8 mouse cellular contexts compared by ENCODE assay signal in genomic region chr7:138910193-138910562, GRCm38 (mm10). TPM values are rescaled to one million over a fixed set of nuclear protein-coding genes. Genes with fewer than 3 reads are reported as not detected.
DNase-seq lines count a peak whose midpoint lies in the region; ATAC-seq and TF ChIP-seq lines count a peak whose summit lies in the region.

No protein-coding gene starts in this region.

- 22% methylated on average over 7 of the region's 7 CpGs for WGBS in lung, embryonic 15.5 days
- WGBS in limb, embryonic 10.5 days, result 33% methylated on average over 7 of the region's 7 CpGs
- WGBS in neural tube, embryonic 15.5 days, result 28% methylated on average over 7 of the region's 7 CpGs

- TF ChIP-seq CTCF in embryonic fibroblast, embryonic 13.5 days (IDR thresholded peaks at IDR 0.05; ENCODE audit: borderline replicate concordance, insufficient read depth, low read length), result no peak

- H3K27me3 ChIP-seq in lung, embryonic 15.5 days, result no peaks in the 10 kb centered on the region
- H3K27me3 ChIP-seq in limb, embryonic 10.5 days (ENCODE audit: low read depth, poor library complexity, severe bottlenecking), result no peaks in the 10 kb centered on the region
- H3K27me3 ChIP-seq in neural tube, embryonic 15.5 days (replicated peaks), result peaks cover 10% of the 10 kb centered on the region

- peak overlapping the region; percentile 73 for H3K4me3 ChIP-seq in lung, embryonic 15.5 days
- H3K4me3 ChIP-seq in embryonic fibroblast, embryonic 13.5 days (ENCODE audit: insufficient read depth, low read length), result peak overlapping the region; percentile 36
- H3K4me3 ChIP-seq in limb, embryonic 10.5 days, result peak overlapping the region; percentile 77
- peak overlapping the region; percentile 78 for H3K4me3 ChIP-seq in neural tube, embryonic 15.5 days (replicated peaks)

- no peak for TF ChIP-seq POLR2A in embryonic fibroblast, embryonic 13.5 days (IDR thresholded peaks at IDR 0.05; ENCODE audit: low read depth, low read length)

- H3K36me3 ChIP-seq in lung, embryonic 15.5 days, result no peaks in the 10 kb centered on the region
- peaks cover 7% of the 10 kb centered on the region; the same call in 1 of the 2 replicates for H3K36me3 ChIP-seq in limb, embryonic 10.5 days
- H3K36me3 ChIP-seq in neural tube, embryonic 15.5 days, result no peaks in the 10 kb centered on the region

- H3K9me3 ChIP-seq in lung, embryonic 15.5 days, result no peaks in the 10 kb centered on the region
- no peaks in the 10 kb centered on the region for H3K9me3 ChIP-seq in limb, embryonic 10.5 days (replicated peaks)
- no peaks in the 10 kb centered on the region for H3K9me3 ChIP-seq in neural tube, embryonic 15.5 days (replicated peaks)

- H3K9ac ChIP-seq in lung, embryonic 15.5 days, result peak overlapping the region; percentile 36
- peak overlapping the region; percentile 79 for H3K9ac ChIP-seq in neural tube, embryonic 15.5 days (replicated peaks)

- no peak for DNase-seq in lung, postnatal 25 days (ENCODE audit: low spot score)
- no peak for DNase-seq in limb, embryonic 10.5 days (ENCODE audit: low spot score)
- no peak for DNase-seq in urinary bladder, postnatal 4 days (ENCODE audit: low spot score in 2 of 2)
- no peak for DNase-seq in kidney, postnatal 36 days
- no peak for DNase-seq in cerebellum, postnatal 36 days

- peaks cover 42% of the 10 kb centered on the region for H3K4me1 ChIP-seq in lung, embryonic 15.5 days
- no peaks in the 10 kb centered on the region; the same call in 1 of the 2 replicates for H3K4me1 ChIP-seq in embryonic fibroblast, embryonic 13.5 days (ENCODE audit: control insufficient read depth, insufficient read depth, low read length)
- peaks cover 36% of the 10 kb centered on the region for H3K4me1 ChIP-seq in limb, embryonic 10.5 days
- H3K4me1 ChIP-seq in neural tube, embryonic 15.5 days, result peaks cover 31% of the 10 kb centered on the region

- peak overlapping the region; percentile 72 for H3K4me2 ChIP-seq in lung, embryonic 15.5 days
- H3K4me2 ChIP-seq in neural tube, embryonic 15.5 days, result peak overlapping the region; percentile 83

- ATAC-seq in lung, embryonic 15.5 days (ENCODE audit: borderline replicate concordance, extremely low read depth, low FRiP score, low TSS enrichment), result no peak
- ATAC-seq in neural tube, embryonic 15.5 days (ENCODE audit: low FRiP score), result no peak

- H3K27ac ChIP-seq in lung, embryonic 15.5 days, result peak overlapping the region; percentile 77
- H3K27ac ChIP-seq in embryonic fibroblast, embryonic 13.5 days (ENCODE audit: insufficient read depth, low read length), result no peak overlapping the region
- peak overlapping the region; percentile 94 for H3K27ac ChIP-seq in limb, embryonic 10.5 days
- H3K27ac ChIP-seq in neural tube, embryonic 15.5 days (replicated peaks), result peak overlapping the region; percentile 78

RNA-seq across cellular contexts. Expression of gene Bnip3, which starts 0.9 kb away (rescaled TPM):
- polyA plus RNA-seq in lung, embryonic 15.5 days (2015; fragmentation: Nextera tagmentation; extraction: Ambion mirVana), result 109 and 120 TPM in 2 replicates
- 55.0 and 60.7 TPM in 2 replicates for polyA plus RNA-seq in embryonic fibroblast, embryonic 13.5 days (2011; ENCODE audit: insufficient read length, low read depth, missing spikeins)
- 110 and 112 TPM in 2 replicates for polyA plus RNA-seq in limb, embryonic 10.5 days (2016; fragmentation: Nextera tagmentation; extraction: Ambion mirVana)
- 128 and 131 TPM in 2 replicates for polyA plus RNA-seq in neural tube, embryonic 15.5 days (2015; fragmentation: Nextera tagmentation; extraction: Ambion mirVana)

RNA-seq across cellular contexts. Expression of gene Jakmip3, which starts 30.4 kb away (rescaled TPM):
- 0.08 and 0.15 TPM in 2 replicates for polyA plus RNA-seq in lung, embryonic 15.5 days (2015; fragmentation: Nextera tagmentation; extraction: Ambion mirVana)
- polyA plus RNA-seq in embryonic fibroblast, embryonic 13.5 days (2011; ENCODE audit: insufficient read length, low read depth, missing spikeins), result 0.33 TPM in 1 of 2 replicates, not detected in the other
- polyA plus RNA-seq in limb, embryonic 10.5 days (2016; fragmentation: Nextera tagmentation; extraction: Ambion mirVana), result 0.15 TPM in 1 of 2 replicates, not detected in the other
- 11.4 and 11.7 TPM in 2 replicates for polyA plus RNA-seq in neural tube, embryonic 15.5 days (2015; fragmentation: Nextera tagmentation; extraction: Ambion mirVana)
